Mouse (Mus musculus) midbrain, embryonic 11.5 days (tissue): ENCODE data around the gene Zfp575. TPM values are rescaled to one million over a fixed set of nuclear protein-coding genes. Genes with fewer than 3 reads are reported as not detected.

Source experiments
- ATAC-seq: fragments of 200-750 bp; cut with Nextera tagmentation; 2 replicates; pipeline ENCODE4 v1.8.0; 2017; ENCODE audit warnings: moderate TSS enrichment, moderate library complexity; ENCODE audit not compliant: low FRiP score
- DNase-seq: peaks from one replicate; pipeline ENCODE4 v3.0.0; 2015; ENCODE audit warnings: low spot score; ENCODE audit errors: missing footprints
- H3K27ac ChIP-seq: fragments of 300-500 bp; sonication (generic); 2 replicates; pipeline ENCODE4 v1.5.1; 2014; ENCODE audit warnings: low read depth, low read length
- H3K27me3 ChIP-seq: fragments of 300-500 bp; sonication (generic); 2 replicates; pipeline ENCODE4 v1.6.1; 2014; ENCODE audit warnings: mild to moderate bottlenecking, low read length, moderate library complexity, mixed read lengths; ENCODE audit not compliant: control insufficient read depth, insufficient read depth
- H3K36me3 ChIP-seq: fragments of 300-500 bp; sonication (generic); 2 replicates; pipeline ENCODE4 v1.6.1; 2014; ENCODE audit warnings: mild to moderate bottlenecking, low read length, moderate library complexity, mixed read lengths; ENCODE audit not compliant: control insufficient read depth, insufficient read depth
- H3K4me1 ChIP-seq: fragments of 300-500 bp; sonication (generic); 2 replicates; pipeline ENCODE4 v1.6.1; 2014; ENCODE audit warnings: low read length; ENCODE audit not compliant: control insufficient read depth, insufficient read depth
- H3K4me2 ChIP-seq: fragments of 300-500 bp; sonication (generic); 2 replicates; pipeline ENCODE4 v1.6.1; 2014; ENCODE audit warnings: mild to moderate bottlenecking, moderate library complexity
- H3K4me3 ChIP-seq: fragments of 300-500 bp; sonication (generic); 2 replicates; pipeline ENCODE4 v1.5.1; 2014; ENCODE audit warnings: low read depth, low read length
- H3K9ac ChIP-seq: fragments of 300-500 bp; sonication (generic); 2 replicates; pipeline ENCODE4 v1.6.1; 2014; ENCODE audit warnings: low read length
- H3K9me3 ChIP-seq: fragments of 300-500 bp; sonication (generic); 2 replicates; pipeline ENCODE4 v1.6.1; 2016; ENCODE audit warnings: low read length; ENCODE audit not compliant: control insufficient read depth
- WGBS: fragments of 180-500 bp; shearing (Covaris S2); extraction: QIAGEN DNeasy Blood & Tissue Kit; methylation state at CpG from one replicate; pipeline ENCODE4 v1.1.7; 2014; 5-methylcytosine and 5-hydroxymethylcytosine counted together
- polyA plus RNA-seq: library from polyadenylated mRNA; unstranded; fragments of >200 nt; fragmentation: Nextera tagmentation; extraction: Ambion mirVana; gene quantifications from 2 replicates; pipeline ENCODE4 v1.2.1, GENCODE M21; 2014

Gene Zfp575
- polyA plus RNA-seq, result 1.0 and 1.4 TPM in 2 replicates

- peak within 1 kb of the TSS; percentile 51 for H3K9ac ChIP-seq
- H3K4me1 ChIP-seq, result no peaks in the 10 kb centered on the region; the same call in 1 of the 2 replicates
- H3K4me2 ChIP-seq, result peak within 1 kb of the TSS; percentile 51
- H3K27ac ChIP-seq, result no peak within 1 kb of the TSS
- DNase-seq (peak; percentile 96), ATAC-seq (peak; percentile 61)
- H3K4me3 ChIP-seq, result peak within 1 kb of the TSS; percentile 30
- peaks cover 26% of the 10 kb centered on the region for H3K27me3 ChIP-seq
- 7% methylated on average over 30 of the region's 30 CpGs for WGBS
- no peaks in the 10 kb centered on the region for H3K9me3 ChIP-seq
- no peaks in the 10 kb centered on the region for H3K36me3 ChIP-seq
These were observed at the start of gene Zfp575, which contains the start of gene Ethe1 for GRCm38 (mm10) chr7:24587330-24588105. Gene Zfp575, minus strand, starts transcription at chr7:24587641. Gene Ethe1, plus strand, starts transcription at chr7:24587543.

- 2% methylated on average over 17 of the region's 18 CpGs for WGBS
- H3K36me3 ChIP-seq, result no peaks in the 10 kb centered on the region
- ATAC-seq (peak; percentile 40; the same call in 1 of the 2 replicates), DNase-seq (peak; percentile 88)
- H3K27me3 ChIP-seq, result peaks cover 40% of the 10 kb centered on the region
- no peaks in the 10 kb centered on the region for H3K9me3 ChIP-seq
- no peak overlapping the region for H3K9ac ChIP-seq
- peak overlapping the region; percentile 3; the same call in 1 of the 2 replicates for H3K4me3 ChIP-seq
- H3K4me2 ChIP-seq, result peak overlapping the region; percentile 30; the same call in 1 of the 2 replicates
- peaks cover 10% of the 10 kb centered on the region for H3K4me1 ChIP-seq
- H3K27ac ChIP-seq, result no peak overlapping the region
These were observed 49.6 kb upstream of the Zfp575 start for GRCm38 (mm10) chr7:24637046-24637445.

GRCm38 (mm10) chr7:24636264-24636663, 48.8 kb upstream of the Zfp575 start, which contains the start of gene Lypd3:
Gene Lypd3, plus strand, starts transcription at chr7:24636550.
- Histone ChIP-seq H3K9ac (no peak within 1 kb of the TSS), H3K36me3 (no peaks in the 10 kb centered on the region), H3K9me3 (no peaks in the 10 kb centered on the region), H3K27me3 (peaks cover 40% of the 10 kb centered on the region), H3K4me3 (peak within 1 kb of the TSS; percentile 3; the same call in 1 of the 2 replicates), H3K4me1 (peaks cover 10% of the 10 kb centered on the region), H3K4me2 (peak within 1 kb of the TSS; percentile 30; the same call in 1 of the 2 replicates), H3K27ac (no peak within 1 kb of the TSS)
- 0 out of 2 replicates have a peak, but pooled peaks have one; percentile 10 for ATAC-seq
- 17% methylated on average over 15 of the region's 15 CpGs for WGBS
- no peak for DNase-seq

GRCm38 (mm10) chr7:24630116-24630880, 42.9 kb upstream of the Zfp575 start:
- Histone ChIP-seq H3K9ac (no peak overlapping the region), H3K9me3 (no peaks in the 10 kb centered on the region), H3K4me1 (no peaks in the 10 kb centered on the region), H3K4me3 (no peak overlapping the region), H3K4me2 (no peak overlapping the region), H3K36me3 (no peaks in the 10 kb centered on the region), H3K27me3 (no peaks in the 10 kb centered on the region), H3K27ac (no peak overlapping the region)
- DNase-seq (no peak), ATAC-seq (no peak)
- 77% methylated on average over 10 of the region's 10 CpGs for WGBS

- Histone ChIP-seq H3K9me3 (no peaks in the 10 kb centered on the region), H3K4me3 (no peak overlapping the region), H3K36me3 (no peaks in the 10 kb centered on the region), H3K4me2 (no peak overlapping the region), H3K4me1 (no peaks in the 10 kb centered on the region), H3K9ac (no peak overlapping the region), H3K27me3 (no peaks in the 10 kb centered on the region), H3K27ac (no peak overlapping the region)
- ATAC-seq (no peak), DNase-seq (peak; percentile 51)
- WGBS, result 76% methylated on average over 4 of the region's 4 CpGs
These were observed 42.2 kb upstream of the Zfp575 start for GRCm38 (mm10) chr7:24629672-24630071.

GRCm38 (mm10) chr7:24628685-24629610, 41.5 kb upstream of the Zfp575 start:
- 10% methylated on average over 30 of the region's 33 CpGs for WGBS
- Histone ChIP-seq H3K9ac (peak overlapping the region; percentile 24), H3K4me2 (peak overlapping the region; percentile 41), H3K4me1 (no peaks in the 10 kb centered on the region), H3K27ac (no peak overlapping the region), H3K36me3 (no peaks in the 10 kb centered on the region), H3K27me3 (no peaks in the 10 kb centered on the region), H3K4me3 (peak overlapping the region; percentile 9; the same call in 1 of the 2 replicates), H3K9me3 (no peaks in the 10 kb centered on the region)
- ATAC-seq, result peak; percentile 91
- peak; percentile 97 for DNase-seq

- ATAC-seq, result no peak
- no peak overlapping the region for H3K4me3 ChIP-seq
- no peak overlapping the region for H3K4me2 ChIP-seq
- no peaks in the 10 kb centered on the region for H3K27me3 ChIP-seq
- no peaks in the 10 kb centered on the region for H3K36me3 ChIP-seq
- H3K27ac ChIP-seq, result no peak overlapping the region
- H3K9me3 ChIP-seq, result no peaks in the 10 kb centered on the region
- H3K4me1 ChIP-seq, result no peaks in the 10 kb centered on the region
- H3K9ac ChIP-seq, result no peak overlapping the region
- DNase-seq, result no peak
- 83% methylated on average over 6 of the region's 6 CpGs for WGBS
These were observed 35.5 kb upstream of the Zfp575 start for GRCm38 (mm10) chr7:24622967-24623366.

- 90% methylated on average over 3 of the region's 3 CpGs for WGBS
- Histone ChIP-seq H3K9ac (no peak overlapping the region), H3K36me3 (no peaks in the 10 kb centered on the region), H3K4me3 (no peak overlapping the region), H3K4me1 (no peaks in the 10 kb centered on the region), H3K27me3 (no peaks in the 10 kb centered on the region), H3K4me2 (no peak overlapping the region), H3K27ac (no peak overlapping the region), H3K9me3 (no peaks in the 10 kb centered on the region)
- DNase-seq (peak; percentile 80), ATAC-seq (no peak)
These were observed 33.8 kb upstream of the Zfp575 start for GRCm38 (mm10) chr7:24621193-24621592.
